Mouse (Mus musculus) heart, embryonic 15.5 days (tissue): Measurements from ENCODE around the gene Med13l. TPM values are rescaled to one million over a fixed set of nuclear protein-coding genes. Genes with fewer than 3 reads are reported as not detected.

ENCODE experiments used
- ATAC-seq: fragments of 200-750 bp; cut with Nextera tagmentation; replicated peaks from 2 replicates; pipeline ENCODE4 v1.8.0; 2017; ENCODE audit warnings: low read depth, moderate TSS enrichment; ENCODE audit not compliant: insufficient number of reproducible peaks, insufficient read depth, low FRiP score
- H3K27ac ChIP-seq: fragments of 300-500 bp; sonication (generic); 2 replicates; pipeline ENCODE4 v1.5.1; 2015; ENCODE audit warnings: mild to moderate bottlenecking, inconsistent platforms
- H3K27me3 ChIP-seq: fragments of 300-500 bp; sonication (generic); 2 replicates; pipeline ENCODE4 v1.6.1; 2015; ENCODE audit warnings: inconsistent platforms
- H3K36me3 ChIP-seq: fragments of 300-500 bp; sonication (generic); 2 replicates; pipeline ENCODE4 v1.6.1; 2015; ENCODE audit warnings: mild to moderate bottlenecking, inconsistent platforms
- H3K4me1 ChIP-seq: fragments of 300-500 bp; sonication (generic); replicated peaks from 2 replicates; pipeline ENCODE4 v1.6.1; 2015; ENCODE audit warnings: inconsistent platforms
- H3K4me2 ChIP-seq: fragments of 300-500 bp; sonication (generic); 2 replicates; pipeline ENCODE4 v1.6.1; 2015; ENCODE audit warnings: inconsistent platforms, mild to moderate bottlenecking, moderate library complexity
- H3K4me3 ChIP-seq: fragments of 300-500 bp; sonication (generic); 2 replicates; pipeline ENCODE4 v1.5.1; 2015; ENCODE audit warnings: mild to moderate bottlenecking, inconsistent platforms
- H3K9ac ChIP-seq: fragments of 300-500 bp; sonication (generic); 2 replicates; pipeline ENCODE4 v1.6.1; 2015; ENCODE audit warnings: mild to moderate bottlenecking, inconsistent platforms
- H3K9me3 ChIP-seq: fragments of 300-500 bp; sonication (generic); replicated peaks from 2 replicates; pipeline ENCODE4 v1.6.1; 2016; ENCODE audit warnings: inconsistent platforms
- WGBS: fragments of 180-500 bp; shearing (Covaris S2); methylation state at CpG from one replicate; pipeline ENCODE4 v1.1.7; 2015; ENCODE audit warnings: mixed read lengths; 5-methylcytosine and 5-hydroxymethylcytosine counted together
- polyA plus RNA-seq: library from polyadenylated mRNA; unstranded; fragments of >200 nt; fragmentation: Nextera tagmentation; extraction: Ambion mirVana; gene quantifications from 2 replicates; pipeline ENCODE4 v1.2.1, GENCODE M21; 2015

The Med13l gene
- polyA plus RNA-seq, 1 experiment from 2014 or later: 6.1 TPM

DNA sequence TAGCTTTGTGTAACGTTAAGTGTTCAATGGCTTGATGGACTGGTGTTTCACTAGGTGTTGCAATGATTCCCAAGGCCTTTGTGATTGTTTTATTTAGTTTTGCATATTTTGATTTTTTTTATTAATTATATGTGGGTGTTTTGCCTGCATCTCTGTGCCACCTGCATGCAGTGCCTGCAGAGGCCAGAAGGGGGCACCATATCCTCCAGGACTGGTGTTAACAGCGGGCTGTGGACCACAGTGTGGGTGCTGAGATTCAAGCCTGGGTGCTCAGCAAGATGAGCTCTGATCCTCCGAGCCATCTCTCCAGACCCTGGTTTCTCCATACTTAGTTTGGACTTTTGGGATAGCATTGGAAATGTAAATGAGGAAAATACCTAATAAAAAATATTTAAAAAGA is 143.7 kb downstream of the Med13l start:
- Histone ChIP-seq H3K4me1 (peaks cover 52% of the 10 kb centered on the region), H3K27ac (no peak overlapping the region), H3K4me2 (no peak overlapping the region), H3K9ac (no peak overlapping the region), H3K27me3 (no peaks in the 10 kb centered on the region), H3K4me3 (no peak overlapping the region), H3K9me3 (no peaks in the 10 kb centered on the region), H3K36me3 (no peaks in the 10 kb centered on the region)
- 89% methylated on average over 3 of the region's 3 CpGs for WGBS
- no peak for ATAC-seq

DNA sequence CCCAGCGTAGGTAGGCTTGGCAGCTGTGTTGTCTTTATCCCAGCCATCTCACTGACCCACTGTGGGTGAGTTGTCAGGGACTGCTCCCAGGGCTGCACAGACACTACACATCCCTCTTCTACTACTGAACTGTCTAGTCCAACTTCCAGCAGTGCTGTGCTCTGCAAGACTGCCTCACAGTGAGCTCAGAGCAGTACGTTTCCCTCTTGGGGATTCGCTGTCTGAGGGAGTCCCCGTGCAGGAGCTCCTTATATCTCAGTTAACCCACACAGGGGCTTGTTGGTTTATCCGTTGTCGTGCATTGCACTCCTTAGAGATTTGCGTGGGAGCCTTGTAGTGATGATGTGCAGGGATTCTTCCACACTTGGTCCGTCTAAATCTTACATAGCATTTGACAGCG is 144.5 kb downstream of the Med13l start:
- H3K4me3 ChIP-seq: no peak overlapping the region
- H3K27ac ChIP-seq: no peak overlapping the region
- ATAC-seq: no peak
- H3K27me3 ChIP-seq: no peaks in the 10 kb centered on the region
- no peak overlapping the region for H3K4me2 ChIP-seq
- H3K36me3 ChIP-seq: no peaks in the 10 kb centered on the region
- peaks cover 54% of the 10 kb centered on the region for H3K4me1 ChIP-seq
- H3K9ac ChIP-seq: no peak overlapping the region
- no peaks in the 10 kb centered on the region for H3K9me3 ChIP-seq
- 69% methylated on average over 9 of the region's 9 CpGs for WGBS

DNA sequence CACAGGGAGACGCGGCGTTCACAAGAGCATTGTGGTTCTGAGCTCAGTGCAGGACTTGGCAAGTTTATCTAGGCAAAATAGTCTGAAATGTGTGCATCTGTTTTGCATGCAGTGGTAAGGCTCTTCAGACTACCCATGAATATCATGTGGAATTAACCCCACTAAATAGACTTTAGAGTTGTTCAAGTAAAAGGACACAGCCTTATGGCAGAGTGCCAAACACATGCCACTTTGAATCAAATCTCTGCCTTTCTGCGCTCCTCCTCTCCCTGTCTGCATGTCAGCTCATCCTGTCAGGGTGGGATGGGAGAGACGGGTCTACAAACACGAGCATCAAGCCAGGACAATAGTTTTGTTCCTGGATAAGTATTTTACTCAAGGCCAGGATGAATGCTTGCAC is 145.5 kb downstream of the Med13l start:
- ATAC-seq: no peak
- H3K36me3 ChIP-seq: no peaks in the 10 kb centered on the region
- no peaks in the 10 kb centered on the region for H3K27me3 ChIP-seq
- H3K4me3 ChIP-seq: no peak overlapping the region
- H3K27ac ChIP-seq: no peak overlapping the region
- H3K9ac ChIP-seq: no peak overlapping the region
- no peak overlapping the region for H3K4me2 ChIP-seq
- peaks cover 53% of the 10 kb centered on the region for H3K4me1 ChIP-seq
- H3K9me3 ChIP-seq: no peaks in the 10 kb centered on the region
- WGBS: 57% methylated on average over 6 of the region's 6 CpGs

DNA sequence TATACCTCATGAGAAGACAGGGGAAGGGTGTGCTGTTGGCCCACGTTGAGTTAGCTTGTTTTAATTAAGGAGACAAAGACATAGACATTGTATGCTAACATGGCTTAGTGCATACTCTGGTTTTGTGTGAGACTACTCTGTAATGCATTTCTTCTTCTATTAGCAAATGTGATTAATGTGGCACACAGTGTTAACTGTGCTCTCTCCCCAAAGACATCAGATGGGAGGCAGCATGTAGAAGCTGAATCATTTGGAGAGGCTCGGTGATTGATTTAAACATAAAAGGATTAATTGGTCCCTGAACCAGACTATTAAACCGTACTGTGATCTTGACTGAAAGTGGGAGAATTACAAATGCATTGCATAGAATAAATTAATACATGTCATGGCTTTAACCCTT is 145.9 kb downstream of the Med13l start:
- WGBS: 73% methylated on average over 3 of the region's 3 CpGs
- no peak for ATAC-seq
- H3K9me3 ChIP-seq: no peaks in the 10 kb centered on the region
- H3K27me3 ChIP-seq: no peaks in the 10 kb centered on the region
- no peaks in the 10 kb centered on the region for H3K36me3 ChIP-seq
- H3K4me2 ChIP-seq: no peak overlapping the region
- H3K27ac ChIP-seq: no peak overlapping the region
- no peak overlapping the region for H3K9ac ChIP-seq
- H3K4me3 ChIP-seq: no peak overlapping the region
- H3K4me1 ChIP-seq: peaks cover 49% of the 10 kb centered on the region

DNA sequence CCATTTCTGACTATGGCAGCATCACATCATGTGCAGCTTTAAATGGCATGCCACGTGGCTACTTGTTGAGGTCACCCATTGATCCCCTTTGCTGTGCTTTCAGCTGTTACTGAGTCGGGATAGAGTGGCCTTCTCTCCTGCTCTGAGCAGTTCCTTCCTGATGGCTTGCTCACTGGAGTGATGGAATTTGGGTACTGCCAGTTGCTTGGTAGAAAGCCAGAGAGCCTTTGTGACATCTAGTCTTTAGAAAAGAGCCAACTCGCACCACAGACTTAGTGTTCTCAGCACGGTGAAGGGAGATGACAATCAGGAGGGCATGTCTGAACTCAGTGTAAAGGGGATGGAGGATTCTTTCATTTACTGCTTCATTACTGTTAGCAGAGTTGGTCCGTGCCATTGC is 147.0 kb downstream of the Med13l start:
- ATAC-seq: no peak
- Histone ChIP-seq H3K36me3 (no peaks in the 10 kb centered on the region), H3K9ac (no peak overlapping the region), H3K4me1 (peaks cover 39% of the 10 kb centered on the region), H3K4me3 (no peak overlapping the region), H3K27me3 (no peaks in the 10 kb centered on the region), H3K4me2 (no peak overlapping the region), H3K9me3 (no peaks in the 10 kb centered on the region), H3K27ac (no peak overlapping the region)
- WGBS: 67% methylated on average over 5 of the region's 5 CpGs

DNA sequence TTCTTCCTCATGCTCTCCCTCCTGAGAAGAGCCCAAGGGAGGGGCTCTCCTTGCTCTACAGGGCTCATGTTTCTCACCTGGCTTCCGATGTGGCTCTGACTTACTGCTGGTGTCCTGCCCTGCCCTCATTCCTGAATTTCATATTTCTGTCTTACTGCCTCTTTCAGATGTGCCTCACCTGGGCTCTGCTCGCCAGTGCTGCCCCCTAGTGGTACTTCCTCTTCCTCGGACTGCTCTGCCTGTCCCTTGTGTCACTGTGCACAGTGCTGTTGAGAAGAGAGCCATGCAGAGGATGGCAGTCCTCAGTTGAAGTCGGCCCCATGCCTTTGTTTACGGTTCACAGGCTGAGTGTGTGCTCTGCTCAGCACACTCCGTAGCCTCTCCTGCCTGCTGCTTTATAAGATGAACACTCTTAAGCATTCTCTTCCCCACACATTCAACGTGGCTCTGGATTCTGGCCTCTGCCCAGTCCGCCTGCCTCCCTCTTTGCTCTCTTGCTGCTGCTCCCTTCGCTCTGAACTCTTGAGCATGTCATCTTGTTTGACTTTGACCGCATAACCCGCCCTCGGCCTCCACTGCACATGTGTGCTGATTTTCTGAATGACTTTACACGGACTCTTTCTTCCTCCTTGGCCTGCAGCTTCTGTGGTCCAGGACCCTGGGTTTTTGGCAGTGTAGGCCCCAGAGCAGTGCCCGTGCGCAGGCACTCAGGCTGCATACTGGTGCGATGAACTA is 147.9 kb downstream of the Med13l start:
- no peak overlapping the region for H3K4me3 ChIP-seq
- H3K27ac ChIP-seq: no peak overlapping the region
- H3K9me3 ChIP-seq: no peaks in the 10 kb centered on the region
- H3K36me3 ChIP-seq: no peaks in the 10 kb centered on the region
- peaks cover 35% of the 10 kb centered on the region for H3K4me1 ChIP-seq
- WGBS: 69% methylated on average over 16 of the region's 16 CpGs
- no peak for ATAC-seq
- no peak overlapping the region for H3K4me2 ChIP-seq
- no peak overlapping the region for H3K9ac ChIP-seq
- H3K27me3 ChIP-seq: no peaks in the 10 kb centered on the region

DNA sequence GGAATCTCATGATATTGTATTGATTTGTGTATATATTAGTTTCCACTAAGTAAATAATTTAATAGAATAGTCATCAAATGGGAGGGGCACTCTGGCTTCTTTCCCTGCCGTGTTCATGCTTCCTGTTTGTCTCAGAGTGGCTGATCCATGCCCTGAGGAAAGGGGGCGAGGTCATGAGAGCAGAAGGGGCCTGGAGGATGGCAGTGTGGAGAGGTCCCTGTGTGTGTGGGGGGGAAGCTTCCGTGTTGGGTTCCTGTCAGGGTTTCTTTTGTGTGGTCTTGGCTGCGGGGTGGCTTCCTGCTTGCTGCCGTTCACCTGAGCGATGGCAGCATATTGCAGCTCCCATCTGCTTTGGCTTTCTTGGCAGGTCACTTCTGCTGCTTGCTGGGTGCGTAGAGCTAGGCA is 149.4 kb downstream of the Med13l start:
- H3K9ac ChIP-seq: no peak overlapping the region
- no peak overlapping the region for H3K4me2 ChIP-seq
- H3K36me3 ChIP-seq: no peaks in the 10 kb centered on the region
- no peaks in the 10 kb centered on the region for H3K9me3 ChIP-seq
- no peak overlapping the region for H3K4me3 ChIP-seq
- WGBS: 65% methylated on average over 7 of the region's 7 CpGs
- H3K4me1 ChIP-seq: peaks cover 33% of the 10 kb centered on the region
- H3K27ac ChIP-seq: no peak overlapping the region
- H3K27me3 ChIP-seq: no peaks in the 10 kb centered on the region
- no peak for ATAC-seq

DNA sequence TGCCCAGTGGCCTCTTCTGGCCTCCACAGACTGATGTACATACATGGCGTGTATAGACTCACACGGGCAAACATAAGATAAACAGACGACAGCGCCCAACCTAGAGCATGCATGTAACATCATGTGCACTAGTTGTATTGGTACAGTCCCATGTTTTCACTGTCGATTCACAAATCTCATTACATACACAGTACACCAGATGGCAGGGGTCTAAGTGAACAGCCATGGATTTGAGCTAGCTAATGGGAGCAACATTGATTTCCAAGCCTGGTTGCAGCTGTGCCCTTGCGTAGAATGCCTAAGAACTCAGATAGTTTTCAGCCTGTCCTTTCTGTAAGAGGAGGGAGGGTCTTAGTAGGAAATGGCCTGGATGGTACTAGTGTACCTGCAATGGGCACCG is 155.0 kb downstream of the Med13l start:
- Histone ChIP-seq H3K4me3 (no peak overlapping the region), H3K36me3 (no peaks in the 10 kb centered on the region), H3K27me3 (no peaks in the 10 kb centered on the region), H3K4me1 (peaks cover 21% of the 10 kb centered on the region), H3K9me3 (no peaks in the 10 kb centered on the region), H3K27ac (no peak overlapping the region), H3K4me2 (no peak overlapping the region), H3K9ac (no peak overlapping the region)
- WGBS: 90% methylated on average over 7 of the region's 7 CpGs
- no peak for ATAC-seq

DNA sequence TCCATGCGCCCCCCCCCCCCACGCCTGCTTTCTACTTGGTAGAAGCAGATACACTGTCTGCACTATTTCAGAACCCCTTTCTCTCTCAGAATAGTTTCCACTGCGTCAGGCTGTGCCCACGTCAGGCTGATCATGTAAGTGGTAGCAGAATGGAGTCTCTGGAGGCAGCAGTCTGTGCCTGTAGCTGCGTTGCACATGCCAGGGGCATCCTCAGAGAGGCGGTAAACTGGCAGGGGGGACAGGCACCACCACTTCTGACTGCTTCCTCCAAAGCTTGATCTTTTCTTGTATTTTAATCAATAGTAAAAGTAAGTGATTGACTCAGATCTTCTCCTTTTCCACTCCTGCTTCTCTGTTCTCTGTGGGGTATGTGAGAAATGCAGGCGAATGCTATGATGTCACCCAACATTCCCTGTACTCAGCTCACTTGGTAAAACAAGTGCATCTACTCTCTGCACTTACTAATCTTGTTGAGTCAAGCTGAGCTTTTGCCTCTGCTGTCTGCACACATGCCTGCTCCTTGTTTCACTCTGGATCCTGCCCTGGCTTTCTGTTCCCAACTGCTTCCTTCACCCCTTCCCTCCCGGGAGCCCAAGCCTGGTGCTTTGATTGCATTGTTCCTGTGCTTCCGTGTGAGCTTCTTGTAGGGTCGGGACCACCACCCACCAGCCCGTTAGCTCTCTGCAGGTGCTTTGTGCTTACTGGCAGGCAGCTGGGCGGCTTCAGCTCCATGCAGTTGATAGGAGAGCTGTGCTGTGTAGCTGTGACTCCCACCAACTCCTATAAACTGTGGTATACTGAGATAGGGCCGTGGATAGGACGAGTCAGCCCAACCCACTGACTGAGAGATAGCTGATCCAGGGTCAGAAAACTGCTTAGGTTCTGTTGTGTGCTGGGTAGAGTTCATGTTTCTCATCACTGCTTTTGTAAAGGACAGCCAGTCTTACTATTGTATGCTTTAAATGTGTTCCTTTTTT is 156.1 kb downstream of the Med13l start:
- 39% methylated on average over 14 of the region's 14 CpGs for WGBS
- no peaks in the 10 kb centered on the region for H3K27me3 ChIP-seq
- H3K4me1 ChIP-seq: peaks cover 20% of the 10 kb centered on the region
- H3K9me3 ChIP-seq: no peaks in the 10 kb centered on the region
- H3K4me3 ChIP-seq: no peak overlapping the region
- peaks cover under 1% of the 10 kb centered on the region; the same call in 1 of the 2 replicates for H3K36me3 ChIP-seq
- no peak for ATAC-seq
- 0 out of 2 replicates have a peak overlapping the region, but pooled peaks have one; percentile 24 for H3K27ac ChIP-seq
- H3K4me2 ChIP-seq: peak overlapping the region; percentile 26; the same call in 1 of the 2 replicates
- H3K9ac ChIP-seq: no peak overlapping the region

DNA sequence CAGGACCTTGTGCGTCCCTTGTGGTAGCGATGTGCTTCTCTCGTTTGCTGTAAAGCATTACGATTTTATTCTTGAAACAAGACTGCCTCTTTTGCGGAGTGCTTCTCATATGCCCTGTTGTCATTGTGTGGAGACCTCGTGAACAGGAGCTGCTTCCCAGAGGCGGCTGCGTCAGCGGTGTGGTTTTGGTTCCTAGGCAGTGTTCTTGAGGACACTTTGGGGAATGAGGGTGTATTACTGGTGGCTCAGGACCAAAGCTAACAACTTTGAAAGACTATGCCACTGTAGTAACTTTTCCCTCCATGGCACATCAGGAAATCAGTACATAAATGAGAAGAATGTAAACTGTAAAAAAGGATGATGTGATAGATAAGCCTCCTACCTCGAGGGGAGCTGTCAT is 157.0 kb downstream of the Med13l start:
- no peaks in the 10 kb centered on the region for H3K9me3 ChIP-seq
- H3K4me2 ChIP-seq: no peak overlapping the region
- ATAC-seq: no peak
- WGBS: 51% methylated on average over 10 of the region's 10 CpGs
- no peak overlapping the region for H3K9ac ChIP-seq
- H3K4me3 ChIP-seq: no peak overlapping the region
- H3K4me1 ChIP-seq: peaks cover 20% of the 10 kb centered on the region
- peaks cover 4% of the 10 kb centered on the region; the same call in 1 of the 2 replicates for H3K36me3 ChIP-seq
- H3K27me3 ChIP-seq: no peaks in the 10 kb centered on the region
- H3K27ac ChIP-seq: no peak overlapping the region

DNA sequence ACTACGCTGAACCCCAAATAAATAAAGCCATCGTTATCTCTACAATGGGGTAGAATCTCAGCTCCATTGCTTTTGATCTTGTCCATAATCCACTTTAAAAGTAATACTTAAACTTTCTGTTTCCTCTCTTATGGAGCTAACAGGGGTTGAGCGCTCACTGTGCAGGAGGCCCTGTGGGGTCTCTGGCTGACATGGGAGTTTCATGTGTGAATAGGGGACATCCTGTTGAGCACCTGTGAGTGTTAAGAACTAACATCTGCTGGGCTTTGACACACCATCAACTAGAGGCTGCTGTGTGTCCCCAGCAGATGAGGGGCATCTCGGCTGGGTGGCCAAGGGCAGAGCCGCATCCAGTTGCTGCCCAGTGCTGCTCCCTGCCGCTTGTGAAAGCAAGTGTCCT is 157.6 kb downstream of the Med13l start:
- WGBS: 82% methylated on average over 6 of the region's 6 CpGs
- H3K9me3 ChIP-seq: no peaks in the 10 kb centered on the region
- H3K9ac ChIP-seq: no peak overlapping the region
- ATAC-seq: no peak
- peaks cover 20% of the 10 kb centered on the region for H3K4me1 ChIP-seq
- H3K4me3 ChIP-seq: no peak overlapping the region
- H3K36me3 ChIP-seq: peaks cover 4% of the 10 kb centered on the region; the same call in 1 of the 2 replicates
- H3K4me2 ChIP-seq: no peak overlapping the region
- H3K27me3 ChIP-seq: no peaks in the 10 kb centered on the region
- H3K27ac ChIP-seq: no peak overlapping the region
